Mouse (Mus musculus): ENCODE measurements around the gene Wfdc15a. TPM values are rescaled to one million over a fixed set of nuclear protein-coding genes. Genes with fewer than 3 reads are reported as not detected.

Gene Wfdc15a
- total RNA-seq, 2 experiments from 2014 or later: not detected

DNA sequence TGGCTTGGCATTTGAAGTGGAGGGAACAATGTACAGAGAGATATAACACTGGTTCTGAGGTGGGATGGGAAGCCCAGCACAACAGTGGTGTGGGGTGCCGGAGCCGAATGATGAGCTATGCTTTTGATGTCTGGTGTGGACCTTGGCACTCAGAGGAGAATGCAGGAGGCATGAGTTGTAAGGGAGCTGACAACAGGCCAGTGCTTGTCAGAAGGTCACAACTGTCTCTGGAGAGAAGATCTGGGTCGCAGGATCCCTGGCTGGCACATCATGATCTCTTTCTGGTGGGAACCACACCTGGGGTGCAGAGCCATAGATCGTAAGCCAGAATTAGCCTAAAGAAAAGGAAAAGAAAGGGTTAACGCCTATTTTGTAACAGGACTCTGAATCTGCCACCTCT is 22.1 kb downstream of the Wfdc15a start:
- DNase-seq (ENCODE audit: low spot score in 2 of 2): no peak

DNA sequence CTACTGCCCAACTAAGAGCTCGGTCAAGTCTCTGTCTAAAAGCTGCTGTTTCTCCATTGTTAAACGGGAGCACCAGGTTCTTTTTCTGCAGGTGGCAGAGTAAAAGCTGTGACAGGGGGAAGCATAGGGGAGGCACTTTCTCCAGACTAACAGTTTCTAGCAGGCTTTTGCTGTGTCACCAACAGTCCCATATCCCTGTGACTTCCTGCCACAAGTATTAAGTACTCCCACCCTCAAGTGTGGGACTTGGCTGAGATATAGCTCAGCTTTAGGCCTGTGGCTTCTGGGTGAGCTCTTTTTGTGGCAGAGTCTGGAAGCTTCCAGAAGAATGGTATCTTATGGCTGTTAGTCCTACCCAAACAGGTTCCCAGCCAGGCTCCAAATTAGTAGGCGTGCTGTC is 24.1 kb downstream of the Wfdc15a start:
- DNase-seq (ENCODE audit: low spot score in 2 of 2): no peak

DNA sequence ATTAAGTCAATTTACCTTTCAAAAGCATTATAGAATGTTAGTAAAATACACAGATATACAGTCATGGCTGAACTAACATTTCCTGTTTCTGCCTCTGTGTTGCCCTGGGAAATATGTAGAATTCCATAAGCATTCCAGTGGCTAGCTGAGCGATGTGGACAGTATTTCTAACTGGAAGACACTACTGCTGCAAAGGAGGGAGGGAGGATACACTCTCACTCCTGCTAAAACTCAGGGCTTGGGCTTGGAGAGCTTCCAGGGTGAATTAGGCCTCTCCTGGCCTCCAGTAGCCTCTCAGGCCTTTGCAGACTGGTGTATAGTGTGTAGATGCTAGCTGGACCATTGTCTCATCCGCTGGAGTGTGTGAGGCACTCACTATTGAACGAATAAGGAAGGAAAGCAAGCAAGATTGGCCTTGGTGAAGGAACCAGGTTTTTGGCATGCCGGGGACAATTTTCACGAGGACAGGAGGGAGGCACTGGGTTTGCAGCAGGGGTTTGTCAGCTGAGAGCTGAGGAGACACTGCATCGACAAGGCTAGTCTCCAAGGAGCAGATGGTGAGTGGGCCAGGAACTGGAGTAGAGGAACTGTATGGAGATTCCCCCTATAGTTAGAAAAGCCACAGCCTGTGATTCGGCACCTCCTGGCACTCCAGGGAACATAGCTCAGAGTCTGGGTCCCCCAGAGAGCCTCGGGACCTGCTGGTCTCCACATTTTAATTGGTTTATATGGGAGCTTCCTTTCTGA is 25.1 kb downstream of the Wfdc15a start:
- peak; percentile 85 to 89 for DNase-seq (ENCODE audit: low spot score in 2 of 2)

DNA sequence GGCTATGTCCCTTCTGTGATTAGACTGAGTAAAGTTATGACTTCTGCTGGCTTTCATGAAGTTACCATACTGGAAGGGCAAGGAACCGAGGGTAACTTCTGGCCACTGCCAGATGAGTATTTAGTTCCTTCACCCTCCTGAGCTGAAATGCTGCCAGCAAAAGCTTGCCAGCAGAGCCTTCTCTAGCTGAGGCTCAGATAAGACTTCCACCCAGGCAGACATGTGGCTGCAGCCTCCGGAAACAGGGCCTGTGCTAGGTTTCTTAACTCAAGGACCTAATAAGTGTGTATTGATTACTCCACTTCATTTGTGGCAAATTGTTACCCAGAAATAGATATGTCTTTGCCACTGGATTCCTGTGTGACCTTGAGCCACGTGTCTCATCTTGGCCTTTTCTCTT is 26.5 kb downstream of the Wfdc15a start:
- no peak for DNase-seq (ENCODE audit: low spot score in 2 of 2)

DNA sequence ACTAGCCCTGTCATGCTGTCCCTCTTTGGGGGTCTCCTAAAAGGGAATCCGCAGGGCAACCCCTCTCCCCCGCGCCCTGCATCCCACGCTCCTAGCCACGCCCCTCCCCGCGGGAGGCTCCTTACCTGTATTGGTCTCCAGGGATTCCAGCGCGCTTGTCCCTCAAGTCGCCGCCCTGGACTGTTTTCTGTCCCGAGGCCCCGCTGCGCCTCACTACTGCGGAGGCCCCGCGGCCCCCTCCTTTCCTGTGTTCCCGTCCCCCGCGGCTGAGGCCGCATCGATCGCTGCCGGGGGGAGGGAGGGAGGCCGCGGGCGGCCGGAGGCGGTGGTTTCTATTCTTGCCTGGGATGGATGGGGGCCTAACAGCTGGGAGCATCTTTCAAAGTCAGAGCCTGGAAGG is 29.0 kb downstream of the Wfdc15a start, which contains the start of gene Kcns1:
Gene Kcns1 (minus strand): TSS at position 212 of the 400 bp plus-strand sequence.
- peak; percentile 37 to 60 for DNase-seq (ENCODE audit: low spot score in 2 of 2)

DNA sequence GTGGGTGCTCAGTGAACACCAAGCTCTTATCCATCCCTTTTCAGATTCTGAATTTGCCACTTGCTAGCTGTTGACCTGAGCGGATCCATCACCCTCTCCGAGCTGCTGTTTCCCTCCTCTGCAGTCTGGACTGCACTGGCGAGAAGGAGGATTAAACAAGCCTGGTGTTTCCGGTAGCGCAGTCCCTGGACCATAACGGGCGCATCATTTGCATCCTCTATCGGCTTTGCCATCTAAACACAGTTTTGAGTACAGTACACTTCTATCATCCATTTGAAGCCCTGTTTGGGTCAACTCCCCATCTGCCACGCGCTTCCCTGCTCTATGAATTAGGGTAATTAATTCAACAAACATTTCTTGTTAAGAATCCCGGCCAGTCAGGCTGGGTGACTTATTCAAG is 29.6 kb downstream of the Wfdc15a start:
- DNase-seq (ENCODE audit: low spot score in 2 of 2): peak in 1 of 2 experiments; percentile 30

DNA sequence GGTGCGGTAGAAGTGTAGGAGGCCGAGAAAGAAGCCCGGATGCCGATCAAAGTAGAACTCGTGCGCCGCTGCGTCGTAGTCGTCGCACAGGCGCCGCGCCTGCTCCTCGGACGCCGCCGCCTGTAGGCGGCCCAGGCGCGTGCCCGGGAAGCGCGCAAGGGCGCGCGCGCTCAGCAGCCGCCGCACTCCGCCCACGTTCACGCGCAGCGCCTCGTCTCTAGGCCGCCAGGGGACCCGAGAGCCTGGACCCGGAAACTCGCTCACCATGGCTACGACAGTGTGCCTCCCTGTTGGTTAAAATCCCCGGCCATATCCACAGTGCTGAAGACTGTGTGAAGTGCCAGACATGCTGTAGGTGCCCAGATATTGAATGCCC is 31.4 kb downstream of the Wfdc15a start:
- peak; percentile 31 to 39 for DNase-seq (ENCODE audit: low spot score in 2 of 2)

DNA sequence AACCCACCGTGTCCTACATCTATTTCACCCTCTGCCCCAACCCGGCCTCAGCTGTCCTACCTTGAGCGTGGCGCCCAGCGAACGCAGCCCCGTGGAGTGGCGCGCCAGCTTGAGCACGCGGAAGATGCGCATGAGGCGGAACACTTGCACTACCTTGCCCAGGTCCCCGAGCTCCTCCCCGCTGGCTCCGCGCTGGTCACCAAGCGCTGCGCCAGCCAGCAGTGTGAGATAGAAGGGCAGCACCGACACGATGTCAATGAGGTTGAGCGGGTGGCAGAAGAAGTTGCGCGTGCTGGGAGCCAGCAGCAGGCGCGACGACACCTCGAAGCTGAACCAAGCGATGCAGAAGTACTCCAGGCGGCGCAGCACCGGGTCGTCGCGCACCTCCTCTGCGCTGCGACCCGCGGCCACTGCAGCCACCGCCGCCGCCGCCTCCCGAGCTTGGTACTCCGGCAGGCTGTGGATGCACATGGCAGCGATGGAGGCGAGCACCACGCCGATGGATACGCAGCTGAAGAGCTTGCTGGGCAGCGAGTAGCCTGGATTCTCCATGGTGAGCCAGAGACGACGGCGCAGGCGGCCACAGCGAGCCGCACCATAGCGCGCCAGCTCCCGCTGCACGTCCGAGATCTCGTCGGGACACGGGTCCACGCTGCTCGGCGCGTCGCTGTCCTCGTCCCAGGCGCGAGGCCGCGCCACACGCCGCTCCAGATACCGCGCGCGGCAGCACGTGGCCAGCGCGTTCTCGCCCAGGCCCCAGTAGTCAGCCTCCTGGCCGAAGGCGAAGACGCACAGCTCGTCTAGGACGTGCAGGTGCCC is 32.0 kb downstream of the Wfdc15a start:
- DNase-seq (ENCODE audit: low spot score in 2 of 2): no peak

DNA sequence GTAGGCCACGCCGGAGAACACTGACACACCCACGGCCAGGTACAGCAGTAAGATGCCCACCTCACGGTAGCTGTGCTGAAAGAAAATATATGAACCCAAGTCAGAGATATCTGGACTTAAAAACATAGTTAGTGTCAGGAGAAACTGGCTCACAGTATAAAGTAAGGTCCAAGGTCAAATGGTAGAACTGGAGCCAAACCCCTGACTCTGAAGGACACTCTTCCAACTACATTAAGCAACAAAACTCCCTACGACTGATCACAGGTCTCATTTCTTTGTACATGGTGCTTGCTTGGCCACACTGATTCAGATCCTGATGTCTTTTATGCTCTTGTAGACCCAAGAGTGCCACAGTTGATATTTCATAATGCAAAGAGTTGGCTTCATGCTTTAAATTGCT is 35.0 kb downstream of the Wfdc15a start:
- no peak for DNase-seq (ENCODE audit: low spot score in 2 of 2)

DNA sequence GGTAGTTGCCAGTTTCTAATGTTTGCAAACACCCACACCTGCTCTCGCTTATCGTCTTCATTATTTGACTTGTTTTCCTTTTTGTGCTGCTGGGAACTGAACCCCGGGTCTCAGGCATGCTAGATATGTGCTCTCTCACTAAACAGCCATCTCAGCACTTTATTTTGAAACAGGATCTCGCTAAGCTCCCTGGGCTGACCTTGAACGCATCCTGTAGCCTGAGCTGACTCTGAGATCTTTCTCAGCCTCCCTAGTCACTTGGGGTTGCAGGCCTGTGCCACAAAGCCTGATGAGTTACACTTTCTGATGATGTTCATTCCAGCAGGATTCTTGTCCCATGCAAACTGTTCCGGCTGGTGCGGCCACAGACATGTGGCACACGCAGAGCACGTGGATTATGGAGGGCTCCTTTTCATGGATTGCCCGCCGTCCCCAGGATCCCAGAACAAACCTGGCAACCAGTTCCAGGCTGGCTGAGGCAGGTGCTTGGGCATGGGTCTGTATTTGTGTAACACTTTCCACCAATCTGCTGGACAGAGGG is 38.3 kb downstream of the Wfdc15a start:
- DNase-seq (ENCODE audit: low spot score in 2 of 2): no peak

DNA sequence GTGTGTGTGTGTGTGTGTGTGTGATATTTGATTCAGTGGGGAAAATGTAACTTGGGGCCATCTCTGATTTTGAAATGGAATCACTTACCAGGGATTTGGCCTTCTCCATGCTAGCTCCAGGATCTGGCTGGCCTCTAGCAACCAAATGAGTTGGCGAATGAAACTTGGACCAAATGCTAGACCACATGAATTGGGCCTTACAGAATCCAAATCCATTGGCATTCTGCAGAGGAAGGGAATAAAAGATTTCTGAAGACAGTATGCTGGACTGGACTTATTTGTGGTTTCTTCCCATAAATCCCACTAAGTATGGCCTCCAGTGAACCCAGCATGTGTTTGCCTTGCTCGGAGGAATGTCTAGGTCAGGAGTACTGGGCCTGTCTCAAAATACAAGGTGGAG is 41.1 kb downstream of the Wfdc15a start:
- DNase-seq (ENCODE audit: low spot score in 2 of 2): no peak

DNA sequence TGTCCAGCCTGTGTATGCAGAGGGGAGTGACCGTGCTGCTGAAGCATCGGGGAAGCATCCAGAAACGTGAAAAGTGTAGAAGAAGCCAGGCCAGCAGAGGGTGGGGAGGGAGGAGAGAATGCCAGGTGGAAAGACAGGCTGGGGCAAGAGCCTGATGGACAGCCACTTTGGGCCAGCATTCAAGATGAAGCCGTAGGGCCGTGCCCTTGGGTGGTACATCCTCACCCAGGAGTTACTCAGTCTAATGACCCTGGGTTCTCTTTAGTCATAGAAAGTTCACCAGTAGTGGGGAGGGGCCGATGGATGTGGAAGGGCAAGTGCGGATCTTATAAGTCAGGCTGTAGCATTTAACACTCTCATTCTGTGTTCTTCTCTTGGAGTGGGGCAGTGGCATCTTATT is 43.8 kb downstream of the Wfdc15a start:
- DNase-seq (ENCODE audit: low spot score in 2 of 2): no peak

DNA sequence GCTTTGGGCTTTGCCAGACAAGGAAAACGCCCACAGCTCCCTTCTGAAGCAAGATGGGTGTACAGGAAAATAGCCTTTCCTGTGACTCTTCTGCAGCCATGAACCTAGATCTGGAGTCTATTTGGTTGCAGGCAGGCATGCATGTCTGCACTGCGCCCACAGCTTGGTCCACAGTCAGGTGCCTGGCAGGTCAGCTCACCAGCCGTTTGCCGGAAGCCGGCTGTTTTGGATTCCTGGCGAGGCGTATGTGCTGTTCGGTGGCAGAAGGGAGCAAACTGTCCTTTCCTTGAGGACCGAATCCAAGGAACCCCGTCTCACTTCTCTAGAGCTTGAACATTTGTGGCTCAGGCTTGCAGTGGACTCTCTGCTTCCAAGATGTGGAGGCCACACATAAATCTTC is 45.9 kb downstream of the Wfdc15a start:
- DNase-seq (ENCODE audit: low spot score in 2 of 2): no peak

DNA sequence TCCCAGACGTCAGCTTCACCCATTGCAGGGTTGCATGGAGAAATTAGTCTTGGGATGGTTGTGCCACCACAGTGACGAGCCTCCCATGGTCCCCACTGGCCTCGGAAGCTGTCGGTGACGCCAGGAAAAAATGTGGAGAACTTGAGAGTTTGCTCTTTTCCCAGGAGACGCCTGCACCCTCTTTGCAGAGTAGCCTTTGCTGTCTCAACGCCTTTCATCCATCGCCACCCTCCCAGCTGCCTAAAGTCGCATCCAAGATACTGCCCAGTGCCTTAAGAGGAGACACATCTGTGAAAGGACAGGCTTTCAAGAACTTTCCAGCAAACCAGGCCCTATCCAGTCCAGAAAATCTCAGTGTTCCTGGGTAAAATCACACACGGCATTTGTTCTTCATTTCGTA is 47.6 kb downstream of the Wfdc15a start:
- DNase-seq (ENCODE audit: low spot score in 2 of 2): no peak

DNA sequence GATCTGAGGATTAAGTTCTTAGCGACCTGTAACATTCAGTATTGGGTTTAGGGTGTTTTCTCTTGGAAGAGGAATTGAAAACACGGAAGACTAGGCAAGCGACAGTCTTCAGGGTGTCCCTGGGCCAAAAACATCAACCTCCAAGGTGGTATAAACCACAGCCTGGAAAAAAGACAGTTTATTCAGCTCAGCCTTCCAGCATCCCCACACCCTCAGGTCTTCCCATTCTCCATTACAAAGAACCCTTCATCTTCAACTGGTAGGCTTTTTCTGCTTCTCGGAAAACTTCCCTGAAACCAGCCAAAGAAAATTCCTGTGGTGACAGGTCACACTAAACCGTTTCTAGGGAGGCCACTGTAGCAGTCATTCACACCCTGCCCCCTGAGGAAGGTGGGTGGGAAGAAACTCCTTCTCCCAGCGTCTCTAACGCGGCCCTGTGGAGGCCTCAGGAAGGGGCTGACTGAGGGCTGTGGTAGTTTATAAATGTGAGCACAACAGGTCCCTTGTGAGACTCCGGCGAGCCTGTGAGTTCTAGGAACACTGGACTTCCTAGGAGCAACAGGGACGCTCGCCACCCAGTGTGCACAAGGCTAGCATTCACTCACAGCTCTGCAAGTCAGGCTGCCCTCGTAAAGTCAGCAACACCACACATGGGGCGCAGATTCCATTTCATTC is 49.7 kb downstream of the Wfdc15a start:
- DNase-seq (ENCODE audit: low spot score in 2 of 2): no peak

Other genes with a start within 250 kb of the Wfdc15a start
- 100 to 1,000 TPM; 469 to 487 TPM for gene Ywhab, start 205.2 kb downstream of the Wfdc15a start, total RNA-seq (2021)
- 1 to 10 TPM in 1 of 2 experiments, under 1 TPM in 1; 0.51 to 1.3 TPM for gene Pabpc1l, start 174.7 kb downstream of the Wfdc15a start, total RNA-seq (2021)
- gene Stk4, start 129.8 kb downstream of the Wfdc15a start, total RNA-seq (2021): 10 to 100 TPM; 37.9 to 41.2 TPM
- gene Tomm34, start 129.0 kb downstream of the Wfdc15a start, total RNA-seq (2021): 10 to 100 TPM; 88.4 to 88.7 TPM
- 10 to 100 TPM; 21.8 to 23.2 TPM for gene Kcns1, start 29.0 kb downstream of the Wfdc15a start, total RNA-seq (2021)
- gene Wfdc5, start 17.4 kb downstream of the Wfdc15a start, total RNA-seq (2021): not detected
- not detected for gene Wfdc12, start 9.5 kb downstream of the Wfdc15a start, total RNA-seq (2021)
- gene Wfdc15b, start 21.5 kb upstream of the Wfdc15a start, total RNA-seq (2021): not detected
- not detected for gene Svs2, start 38.3 kb upstream of the Wfdc15a start, total RNA-seq (2021)
- gene Svs3b, start 56.5 kb upstream of the Wfdc15a start, total RNA-seq (2021): not detected
- not detected for gene Svs4, start 78.3 kb upstream of the Wfdc15a start, total RNA-seq (2021)
- not detected for gene Svs3a, start 89.1 kb upstream of the Wfdc15a start, total RNA-seq (2021)
- not detected for gene Svs6, start 116.6 kb upstream of the Wfdc15a start, total RNA-seq (2021)
- gene Svs5, start 132.6 kb upstream of the Wfdc15a start, total RNA-seq (2021): not detected
- under 1 TPM in 1 of 2 experiments, not detected in 1; 0.82 TPM for gene Slpi, start 189.0 kb upstream of the Wfdc15a start, total RNA-seq (2021)
- gene Rbpjl, start 203.0 kb upstream of the Wfdc15a start, total RNA-seq (2021): under 1 TPM; 0.33 to 0.56 TPM
- gene Matn4, start 205.0 kb upstream of the Wfdc15a start, total RNA-seq (2021): 1 to 10 TPM; 8.4 to 8.5 TPM
- gene Sdc4, start 243.8 kb upstream of the Wfdc15a start, total RNA-seq (2021): 10 to 100 TPM; 72.7 to 80.1 TPM